Mouse (Mus musculus) sigmoid colon, adult 10 weeks (tissue): ENCODE measurements around the gene Gpn2. TPM values are rescaled to one million over a fixed set of nuclear protein-coding genes. Genes with fewer than 3 reads are reported as not detected.

Source experiments
- polyA plus RNA-seq: library from polyadenylated mRNA; stranded (reverse); fragments of 350-450 nt; fragmentation: Illumina TruSeq; extraction: RNeasy Lipid Tissue Mini Kit (QIAGEN cat#74804); gene quantifications from one replicate; pipeline ENCODE4 v1.2.3, GENCODE M21; 2014; ENCODE audit warnings: low read depth, low replicate concordance

Gene Gpn2
- 0.44 TPM for polyA plus RNA-seq

GRCm38 (mm10) chr4:133584059-133584951 is at the start of gene Gpn2:
Gpn2 (plus strand) TSS chr4:133584362.

GRCm38 (mm10) chr4:133545272-133546231 is 38.6 kb upstream of the Gpn2 start, which contains the start of gene Nudc:
Nudc (minus strand) TSS chr4:133545996.

GRCm38 (mm10) chr4:133552768-133553447 is 31.3 kb upstream of the Gpn2 start, which contains the start of gene Nr0b2:
Nr0b2 (plus strand) TSS chr4:133553376.

GRCm38 (mm10) chr4:133574070-133574842 is 9.9 kb upstream of the Gpn2 start, which contains the start of gene Gpatch3:
Gpatch3 (plus strand) TSS chr4:133574745.

GRCm38 (mm10) chr4:133601721-133602218 is 17.6 kb downstream of the Gpn2 start, which contains the start of gene Sfn:
Sfn (minus strand) TSS chr4:133602168.

Other genes starting within 250 kb of the Gpn2 start
- 4.4 TPM for gene Wdtc1, start 230.9 kb upstream of the Gpn2 start, polyA plus RNA-seq
- 2.6 TPM for gene Slc9a1, start 214.7 kb upstream of the Gpn2 start, polyA plus RNA-seq
- gene Tent5b, start 104.2 kb upstream of the Gpn2 start, polyA plus RNA-seq, result 0.32 TPM
- 1.8 TPM for gene Trnp1, start 85.8 kb upstream of the Gpn2 start, polyA plus RNA-seq
- gene Kdf1, start 65.4 kb upstream of the Gpn2 start, polyA plus RNA-seq, result 1.5 TPM
- 11.4 TPM for gene Nudc, start 38.4 kb upstream of the Gpn2 start, polyA plus RNA-seq
- not detected for gene Nr0b2, start 31.0 kb upstream of the Gpn2 start, polyA plus RNA-seq
- not detected for gene Gpatch3, start 9.6 kb upstream of the Gpn2 start, polyA plus RNA-seq
- 1.1 TPM for gene Sfn, start 17.8 kb downstream of the Gpn2 start, polyA plus RNA-seq
- 4.6 TPM for gene Zdhhc18, start 65.8 kb downstream of the Gpn2 start, polyA plus RNA-seq
- gene Pigv, start 88.3 kb downstream of the Gpn2 start, polyA plus RNA-seq, result 4.5 TPM
- 21.0 TPM for gene Arid1a, start 172.4 kb downstream of the Gpn2 start, polyA plus RNA-seq